Mouse (Mus musculus) hindbrain, embryonic 16.5 days (tissue): ENCODE results near the gene Vamp8. TPM values are rescaled to one million over a fixed set of nuclear protein-coding genes. Genes with fewer than 3 reads are reported as not detected.
A peak's percentile ranks its signal among the peaks of the same experiment; 100 is the strongest.

Experiments used
- ATAC-seq: fragments of 200-750 bp; cut with Nextera tagmentation; 2 replicates; pipeline ENCODE4 v1.8.0; 2017; ENCODE audit warnings: moderate TSS enrichment, moderate library complexity
- H3K27ac ChIP-seq: fragments of 300-500 bp; sonication (generic); 2 replicates; pipeline ENCODE4 v1.5.1; 2014; ENCODE audit warnings: low read depth, mild to moderate bottlenecking, control low read depth, low read length, moderate library complexity
- H3K27me3 ChIP-seq: fragments of 300-500 bp; sonication (generic); replicated peaks from 2 replicates; pipeline ENCODE4 v1.6.1; 2014; ENCODE audit warnings: low read length; ENCODE audit not compliant: control insufficient read depth, insufficient read depth
- H3K36me3 ChIP-seq: fragments of 300-500 bp; sonication (generic); 2 replicates; pipeline ENCODE4 v1.6.1; 2014; ENCODE audit warnings: mild to moderate bottlenecking, low read length, moderate library complexity, mixed read lengths; ENCODE audit not compliant: control insufficient read depth, insufficient read depth
- H3K4me1 ChIP-seq: fragments of 300-500 bp; sonication (generic); 2 replicates; pipeline ENCODE4 v1.6.1; 2014; ENCODE audit warnings: low read depth, low read length; ENCODE audit not compliant: control insufficient read depth, insufficient read depth
- H3K4me2 ChIP-seq: fragments of 300-500 bp; sonication (generic); 2 replicates; pipeline ENCODE4 v1.6.1; 2014; ENCODE audit warnings: mild to moderate bottlenecking, low read length, control low read depth, moderate library complexity
- H3K4me3 ChIP-seq: fragments of 300-500 bp; sonication (generic); 2 replicates; pipeline ENCODE4 v1.5.1; 2014; ENCODE audit warnings: mild to moderate bottlenecking, low read length, control low read depth, moderate library complexity
- H3K9ac ChIP-seq: fragments of 300-500 bp; sonication (generic); 2 replicates; pipeline ENCODE4 v1.6.1; 2014; ENCODE audit warnings: low read depth, mild to moderate bottlenecking, control low read depth, low read length, moderate library complexity
- H3K9me3 ChIP-seq: fragments of 300-500 bp; sonication (generic); 2 replicates; pipeline ENCODE4 v1.6.1; 2014; ENCODE audit warnings: mild to moderate bottlenecking, low read length, moderate library complexity; ENCODE audit not compliant: control insufficient read depth
- WGBS: fragments of 180-500 bp; shearing (Covaris S2); extraction: QIAGEN DNeasy Blood & Tissue Kit; methylation state at CpG from one replicate; pipeline ENCODE4 v1.1.7; 2014; 5-methylcytosine and 5-hydroxymethylcytosine counted together
- polyA plus RNA-seq: library from polyadenylated mRNA; unstranded; fragments of >200 nt; fragmentation: Nextera tagmentation; extraction: Ambion mirVana; gene quantifications from 2 replicates; pipeline ENCODE4 v1.2.1, GENCODE M21; 2015

The Vamp8 gene
- polyA plus RNA-seq, 1 experiment from 2014 or later = 28.5 TPM

DNA sequence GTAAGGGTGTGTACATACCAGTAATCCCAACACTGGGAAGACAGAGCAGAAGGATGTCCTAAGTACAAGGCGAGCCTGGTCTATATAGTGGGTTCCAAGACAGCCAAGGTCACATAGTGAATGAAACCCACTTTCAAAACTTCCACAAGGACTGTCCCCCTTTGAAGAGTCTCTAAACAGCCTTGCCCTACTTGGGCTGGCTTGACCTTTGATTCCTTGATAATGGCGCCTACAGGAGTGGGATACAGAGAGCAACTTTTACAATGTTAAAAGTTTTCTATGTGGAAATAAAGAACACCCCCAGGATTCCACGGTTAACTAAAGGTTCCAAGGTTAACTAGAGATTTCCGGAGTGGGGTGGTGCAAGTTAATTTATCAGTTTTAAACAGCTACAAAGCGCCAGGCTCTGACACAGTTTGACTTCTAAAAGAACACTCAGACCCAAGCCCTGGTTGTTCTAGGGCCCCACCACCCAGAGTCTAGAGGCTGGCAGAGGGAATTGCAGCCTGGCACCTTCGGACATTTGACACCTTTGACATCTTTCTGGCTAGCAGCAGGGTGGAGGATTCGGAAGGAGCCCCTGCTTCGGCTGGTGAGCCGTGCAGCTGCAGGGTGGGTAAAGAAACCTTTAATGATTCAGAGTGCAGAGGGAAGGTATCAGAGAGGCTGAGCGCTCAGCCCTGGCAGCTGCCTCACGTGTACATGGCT is 30.5 kb downstream of the Vamp8 start:
- H3K4me2 ChIP-seq = no peak overlapping the region
- no peak overlapping the region for H3K4me3 ChIP-seq
- H3K4me1 ChIP-seq = peaks cover 27% of the 10 kb centered on the region
- no peaks in the 10 kb centered on the region for H3K27me3 ChIP-seq
- peaks cover 13% of the 10 kb centered on the region for H3K36me3 ChIP-seq
- 73% methylated on average over 11 of the region's 11 CpGs for WGBS
- H3K9ac ChIP-seq = no peak overlapping the region
- H3K27ac ChIP-seq = no peak overlapping the region
- ATAC-seq = no peak
- H3K9me3 ChIP-seq = no peaks in the 10 kb centered on the region

DNA sequence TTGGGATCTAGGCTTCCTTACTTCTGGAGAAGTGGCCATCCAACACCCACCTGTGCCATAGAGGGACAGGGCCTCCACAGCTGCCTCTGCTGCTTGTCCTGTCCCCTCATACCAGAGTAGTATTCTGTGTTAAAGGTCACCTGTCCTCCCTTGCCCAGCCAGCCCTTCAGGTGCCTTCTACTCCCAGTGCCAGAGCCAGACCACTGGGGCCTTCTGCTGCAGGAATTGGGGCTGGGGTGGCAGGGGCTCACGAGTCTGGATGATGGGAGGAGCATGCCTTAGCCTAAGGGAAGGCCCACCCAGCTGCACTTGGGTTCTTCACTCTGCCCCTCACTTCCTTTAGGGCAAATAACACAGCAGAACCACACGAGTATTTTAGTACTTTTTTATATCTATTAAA is 31.2 kb downstream of the Vamp8 start:
- Histone ChIP-seq H3K27me3 (no peaks in the 10 kb centered on the region), H3K4me1 (peaks cover 34% of the 10 kb centered on the region), H3K36me3 (peaks cover 13% of the 10 kb centered on the region), H3K9ac (no peak overlapping the region), H3K4me2 (no peak overlapping the region), H3K9me3 (no peaks in the 10 kb centered on the region), H3K27ac (no peak overlapping the region), H3K4me3 (no peak overlapping the region)
- ATAC-seq = no peak
- 75% methylated on average over 2 of the region's 2 CpGs for WGBS

DNA sequence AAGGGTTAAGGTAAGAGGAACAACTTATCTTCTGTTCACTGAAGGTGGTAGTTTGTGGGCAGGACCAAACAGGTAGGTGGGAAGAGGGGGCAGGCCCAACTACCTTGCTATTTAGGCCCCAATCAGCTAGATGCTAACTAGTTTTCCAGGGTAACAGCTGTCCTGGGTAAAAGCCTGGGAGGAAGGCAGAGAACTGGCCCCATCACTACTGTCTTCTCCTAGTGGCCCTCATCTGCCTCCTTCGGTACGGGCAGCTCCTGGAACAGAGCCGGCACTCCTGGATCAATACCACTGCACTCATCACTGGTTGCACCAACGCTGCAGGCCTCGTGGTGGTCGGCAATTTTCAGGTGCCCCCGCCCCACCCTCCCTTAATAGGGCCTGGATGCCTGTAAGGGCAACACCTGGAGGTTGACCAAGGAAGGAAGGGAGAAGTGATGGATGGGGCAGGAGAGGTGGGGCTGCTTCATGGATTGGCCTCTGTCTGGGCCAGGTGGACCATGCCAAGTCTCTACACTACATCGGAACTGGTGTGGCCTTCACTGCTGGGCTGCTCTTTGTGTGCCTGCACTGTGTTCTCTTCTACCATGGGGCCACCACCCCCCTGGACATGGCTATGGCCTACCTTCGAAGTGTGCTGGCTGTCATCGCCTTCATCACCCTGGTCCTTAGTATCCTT is 32.3 kb downstream of the Vamp8 start:
- Histone ChIP-seq H3K36me3 (peaks cover 13% of the 10 kb centered on the region), H3K9me3 (no peaks in the 10 kb centered on the region), H3K4me1 (peaks cover 35% of the 10 kb centered on the region), H3K4me3 (no peak overlapping the region), H3K27me3 (no peaks in the 10 kb centered on the region), H3K9ac (no peak overlapping the region), H3K4me2 (no peak overlapping the region), H3K27ac (no peak overlapping the region)
- WGBS = 91% methylated on average over 10 of the region's 10 CpGs
- no peak for ATAC-seq

DNA sequence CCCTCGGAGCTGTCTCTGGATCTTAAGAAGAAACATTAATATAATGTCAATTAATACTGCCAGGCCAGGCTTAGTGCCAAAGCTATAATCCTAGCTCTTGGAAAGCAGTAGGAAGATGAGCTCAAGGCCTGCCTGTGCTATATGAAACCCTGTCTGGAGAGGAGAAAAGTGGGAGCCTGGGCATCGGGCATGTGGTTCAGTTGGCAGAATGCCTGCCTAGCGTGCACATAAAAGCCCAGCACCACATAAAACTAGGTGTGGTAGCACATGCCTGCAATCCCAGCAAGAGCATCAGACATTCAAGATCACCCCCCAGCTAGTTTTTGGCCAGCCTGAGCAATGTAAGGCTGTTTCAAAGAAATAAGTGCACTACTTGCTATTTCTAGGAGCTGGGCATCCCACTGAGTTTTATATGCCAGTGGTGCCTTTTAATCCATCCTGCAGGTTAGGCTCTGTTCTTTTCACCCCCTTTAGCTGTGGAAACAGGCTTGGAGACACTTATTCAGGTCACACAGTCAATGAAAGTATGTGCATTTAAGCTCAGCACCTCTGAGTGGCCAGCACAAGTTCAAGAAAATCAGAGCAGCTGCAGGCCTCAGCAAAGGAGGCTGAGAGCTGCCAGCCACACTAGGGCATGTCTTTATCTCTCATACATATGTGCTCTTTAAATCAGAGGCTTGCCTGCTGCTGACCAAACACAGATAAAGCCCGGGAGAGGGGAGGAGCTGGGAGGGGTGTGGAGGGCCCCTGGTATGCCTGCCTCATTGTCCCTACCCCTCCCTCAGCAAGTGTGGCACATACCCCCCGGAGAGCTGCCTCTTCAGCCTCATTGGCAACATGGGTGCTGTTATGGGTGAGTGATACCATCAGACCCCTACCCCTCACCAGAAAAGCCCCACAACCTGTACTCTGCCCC is 33.1 kb downstream of the Vamp8 start:
- Histone ChIP-seq H3K9ac (peak overlapping the region; percentile 21; the same call in 1 of the 2 replicates), H3K9me3 (no peaks in the 10 kb centered on the region), H3K27me3 (no peaks in the 10 kb centered on the region), H3K4me3 (no peak overlapping the region), H3K27ac (no peak overlapping the region), H3K4me1 (peaks cover 32% of the 10 kb centered on the region), H3K36me3 (peaks cover 13% of the 10 kb centered on the region), H3K4me2 (no peak overlapping the region)
- ATAC-seq = no peak
- WGBS = 65% methylated on average over 5 of the region's 5 CpGs

DNA sequence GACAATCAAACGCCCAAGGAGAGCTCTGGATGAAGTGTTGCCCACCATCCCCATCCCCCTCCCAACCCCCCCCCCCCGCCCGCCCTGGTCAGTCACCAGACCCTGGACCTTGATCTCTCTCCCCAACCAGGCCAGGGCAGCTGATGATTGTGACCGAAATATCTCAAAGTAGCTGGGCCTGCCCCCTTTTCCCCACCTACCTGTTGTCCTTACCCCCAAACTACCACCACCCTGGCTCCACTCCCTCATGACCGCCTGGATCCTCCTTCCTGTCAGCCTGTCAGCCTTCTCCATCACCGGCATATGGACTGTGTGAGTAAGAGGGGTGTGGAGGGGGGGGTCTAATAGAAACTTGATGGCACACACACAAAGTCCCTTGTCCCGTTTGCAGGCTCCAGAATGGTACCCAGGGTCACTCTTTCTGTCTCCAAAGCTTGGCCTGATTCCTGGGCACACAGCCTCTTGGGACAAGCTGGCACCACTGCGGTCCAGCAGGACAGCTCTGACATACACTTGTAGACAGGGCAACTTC is 34.4 kb downstream of the Vamp8 start:
- Histone ChIP-seq H3K4me3 (peak overlapping the region; percentile 67), H3K27ac (peak overlapping the region; percentile 63; the same call in 1 of the 2 replicates), H3K4me2 (peak overlapping the region; percentile 92), H3K36me3 (peaks cover 13% of the 10 kb centered on the region), H3K4me1 (peaks cover 25% of the 10 kb centered on the region), H3K9me3 (no peaks in the 10 kb centered on the region), H3K9ac (peak overlapping the region; percentile 83), H3K27me3 (no peaks in the 10 kb centered on the region)
- peak; percentile 8; the same call in 1 of the 2 replicates for ATAC-seq
- 32% methylated on average over 6 of the region's 8 CpGs for WGBS

DNA sequence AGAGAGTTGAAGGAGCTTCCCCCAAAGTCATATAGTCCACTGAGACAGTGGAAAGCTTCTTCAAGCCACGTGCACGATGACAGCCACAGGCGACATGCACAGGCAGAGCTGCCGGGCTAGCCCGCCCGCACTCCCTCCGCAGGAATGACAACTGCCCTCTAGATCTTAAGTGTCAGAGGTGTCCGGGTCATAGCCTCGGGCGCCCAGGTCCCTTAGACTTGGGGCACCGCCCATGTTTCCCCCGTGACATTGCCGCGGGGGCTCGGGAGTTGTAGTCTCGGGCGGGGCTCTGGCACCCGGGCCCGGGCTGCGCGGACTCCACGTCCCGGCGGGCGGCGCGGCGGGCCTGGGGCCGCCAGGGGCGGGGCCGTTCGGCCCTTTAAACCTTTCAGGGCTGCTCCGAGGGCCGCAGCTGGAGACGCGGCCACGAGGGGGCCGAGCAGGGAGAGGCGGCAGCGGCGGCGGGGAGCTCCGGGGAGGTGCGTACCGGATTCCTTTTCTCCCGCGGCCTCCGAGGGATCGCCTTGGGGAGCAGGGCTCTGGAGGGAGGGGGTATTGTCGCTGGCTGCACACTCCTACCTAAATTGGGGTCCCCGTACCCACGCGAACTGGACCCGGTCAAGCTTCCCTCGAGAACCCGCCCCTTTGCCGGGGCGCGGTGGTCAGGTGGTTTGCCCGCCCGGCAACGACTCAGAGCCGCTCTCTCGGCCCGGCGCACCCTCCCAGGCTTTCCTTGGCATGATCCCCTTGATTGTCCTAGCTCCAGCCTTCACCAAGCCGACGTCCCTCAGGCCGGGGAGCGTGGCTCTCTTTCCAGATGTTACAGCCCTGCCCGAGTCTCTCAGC is 35.2 kb downstream of the Vamp8 start, which contains the start of gene Tmem150a:
Gene Tmem150a (plus strand): TSS at position 382 of the 846 bp plus-strand sequence.
- no peaks in the 10 kb centered on the region for H3K9me3 ChIP-seq
- ATAC-seq = peak; percentile 89
- peak within 1 kb of the TSS; percentile 67 for H3K4me3 ChIP-seq
- H3K36me3 ChIP-seq = peaks cover 19% of the 10 kb centered on the region
- peak within 1 kb of the TSS; percentile 92 for H3K4me2 ChIP-seq
- under 1% methylated on average over 56 of the region's 71 CpGs for WGBS
- peak within 1 kb of the TSS; percentile 63; the same call in 1 of the 2 replicates for H3K27ac ChIP-seq
- H3K9ac ChIP-seq = peak within 1 kb of the TSS; percentile 83
- H3K4me1 ChIP-seq = peaks cover 17% of the 10 kb centered on the region
- H3K27me3 ChIP-seq = no peaks in the 10 kb centered on the region

DNA sequence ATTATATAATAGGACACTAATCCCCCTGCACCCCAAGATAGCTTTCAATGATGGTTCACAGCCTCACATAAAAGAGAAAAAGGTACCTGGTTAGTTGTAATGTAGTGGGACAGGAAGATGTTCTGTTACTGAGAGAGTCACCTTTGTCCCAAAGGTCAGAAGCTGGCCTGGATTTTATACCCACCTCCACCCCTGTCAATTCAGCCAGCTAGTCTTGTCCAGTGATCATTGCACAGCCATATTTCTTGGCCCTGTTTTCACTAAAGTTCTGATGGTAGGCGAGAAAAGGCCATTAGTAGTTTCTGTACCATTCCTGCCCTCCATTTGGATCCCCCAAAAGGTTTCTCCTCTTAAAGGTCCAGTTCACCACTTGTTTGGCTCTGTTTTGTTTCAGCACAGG is 36.5 kb downstream of the Vamp8 start:
- no peak overlapping the region for H3K9ac ChIP-seq
- H3K4me1 ChIP-seq = peaks cover 17% of the 10 kb centered on the region
- H3K27me3 ChIP-seq = no peaks in the 10 kb centered on the region
- no peak overlapping the region for H3K27ac ChIP-seq
- no peak overlapping the region for H3K4me2 ChIP-seq
- WGBS = 79% methylated on average over 1 of the region's 1 CpGs
- H3K9me3 ChIP-seq = no peaks in the 10 kb centered on the region
- no peak overlapping the region for H3K4me3 ChIP-seq
- ATAC-seq = no peak
- H3K36me3 ChIP-seq = peaks cover 18% of the 10 kb centered on the region

DNA sequence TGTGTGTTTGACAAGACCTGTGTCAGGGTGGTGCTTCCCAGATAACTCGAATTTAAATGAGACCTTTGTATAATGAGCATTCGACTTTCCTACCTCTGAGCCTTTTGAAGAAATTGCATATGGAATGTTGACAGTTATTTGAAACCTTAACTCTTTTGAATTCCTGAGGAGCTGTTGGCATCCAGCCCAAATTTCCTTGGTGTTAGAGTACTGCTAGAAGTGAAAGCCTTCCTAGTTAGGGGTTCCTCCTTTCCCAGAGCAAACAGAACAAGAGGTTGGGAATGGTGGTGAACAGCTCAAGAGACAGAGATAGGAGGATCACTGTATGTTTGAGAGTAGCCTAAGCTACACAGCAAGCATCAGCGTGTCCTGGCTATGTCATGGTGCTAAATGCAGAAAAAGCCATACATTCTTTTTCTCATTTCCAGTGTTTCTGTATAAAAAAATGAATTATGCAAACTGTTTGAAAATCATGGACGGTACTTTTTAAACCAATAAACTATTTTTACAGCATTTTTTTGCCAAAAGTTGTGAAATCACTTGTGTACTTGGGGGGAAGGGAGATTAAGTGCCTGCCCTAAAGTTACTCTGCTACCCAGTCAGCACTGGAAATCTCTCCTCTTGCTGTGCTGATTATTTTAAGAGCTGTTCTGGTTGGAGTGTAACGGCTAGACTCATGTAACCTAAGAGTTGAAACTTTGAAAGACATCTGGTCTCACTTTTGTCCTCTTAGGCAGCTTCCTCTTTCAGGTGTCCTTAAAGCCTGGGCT is 37.7 kb downstream of the Vamp8 start:
- no peak overlapping the region for H3K4me2 ChIP-seq
- WGBS = 69% methylated on average over 5 of the region's 5 CpGs
- no peak for ATAC-seq
- peaks cover 12% of the 10 kb centered on the region; the same call in 1 of the 2 replicates for H3K36me3 ChIP-seq
- H3K9me3 ChIP-seq = no peaks in the 10 kb centered on the region
- no peak overlapping the region for H3K9ac ChIP-seq
- H3K4me3 ChIP-seq = no peak overlapping the region
- H3K27me3 ChIP-seq = no peaks in the 10 kb centered on the region
- H3K4me1 ChIP-seq = peaks cover 29% of the 10 kb centered on the region
- H3K27ac ChIP-seq = no peak overlapping the region
